Mouse (Mus musculus) cortical plate, adult 2 months (tissue): ENCODE data around the gene Mbnl2. TPM values are rescaled to one million over a fixed set of nuclear protein-coding genes. Genes with fewer than 3 reads are reported as not detected.
A peak's percentile ranks its signal among the peaks of the same experiment; 100 is the strongest.

ENCODE experiments used
- H3K27ac ChIP-seq: fragments of 200-500 bp; 2 replicates; pipeline ENCODE4 v1.5.1; 2012; ENCODE audit warnings: low read length, control low read depth, inconsistent platforms; ENCODE audit not compliant: insufficient read depth
- H3K4me1 ChIP-seq: fragments of 200-500 bp; 2 replicates; pipeline ENCODE4 v1.6.1; 2011; ENCODE audit warnings: low read length; ENCODE audit not compliant: control insufficient read depth, insufficient read depth
- H3K4me3 ChIP-seq: fragments of 200-500 bp; 2 replicates; pipeline ENCODE4 v1.5.1; 2011; ENCODE audit warnings: mild to moderate bottlenecking, low read length, control low read depth; ENCODE audit not compliant: insufficient read depth
- CTCF ChIP-seq: fragments of 200-500 bp; IDR thresholded peaks from 2 replicates; pipeline ENCODE4 v1.5.1; 2011; ENCODE audit warnings: mild to moderate bottlenecking, control low read depth, low read length; ENCODE audit not compliant: insufficient read depth; ENCODE audit errors: extremely low read depth
- POLR2A ChIP-seq: fragments of 200-500 bp; IDR thresholded peaks from 2 replicates; pipeline ENCODE4 v1.6.1; 2011; ENCODE audit warnings: mild to moderate bottlenecking, low read length, control low read depth; ENCODE audit not compliant: insufficient read depth; ENCODE audit errors: extremely low read depth
- polyA plus RNA-seq: library from polyadenylated mRNA; depleted of rRNA; stranded (reverse); fragments of >200 nt; gene quantifications from 2 replicates; pipeline ENCODE4 v1.2.3, GENCODE M21; 2012

Gene Mbnl2
- polyA plus RNA-seq, 1 experiment: 148 TPM

- Histone ChIP-seq H3K4me3 (no peak overlapping the region), H3K4me1 (peaks cover 14% of the 10 kb centered on the region), H3K27ac (no peak overlapping the region)
- TF ChIP-seq POLR2A (no peak), CTCF (no peak)
Measured at GRCm38 (mm10) chr14:120335366-120335765, 59.9 kb downstream of the Mbnl2 start.

- TF ChIP-seq POLR2A: no peak
- no peak for TF ChIP-seq CTCF
- Histone ChIP-seq H3K4me3 (no peak overlapping the region), H3K4me1 (peaks cover 11% of the 10 kb centered on the region), H3K27ac (no peak overlapping the region)
Measured at GRCm38 (mm10) chr14:120335871-120336270, 60.4 kb downstream of the Mbnl2 start.

- H3K4me3 ChIP-seq: no peak overlapping the region
- no peak for TF ChIP-seq CTCF
- TF ChIP-seq POLR2A: no peak
- H3K4me1 ChIP-seq: peaks cover 9% of the 10 kb centered on the region
- H3K27ac ChIP-seq: no peak overlapping the region
Measured at GRCm38 (mm10) chr14:120336380-120336779, 60.9 kb downstream of the Mbnl2 start.

GRCm38 (mm10) chr14:120336841-120337240 lies 61.4 kb downstream of the Mbnl2 start:
- no peak for TF ChIP-seq CTCF
- TF ChIP-seq POLR2A: no peak
- Histone ChIP-seq H3K4me3 (no peak overlapping the region), H3K27ac (no peak overlapping the region), H3K4me1 (peaks cover 9% of the 10 kb centered on the region)

- H3K4me3 ChIP-seq: no peak overlapping the region
- H3K27ac ChIP-seq: peak overlapping the region; percentile 32
- H3K4me1 ChIP-seq: peaks cover 10% of the 10 kb centered on the region
- TF ChIP-seq POLR2A (no peak), CTCF (no peak)
Measured at GRCm38 (mm10) chr14:120337731-120338462, 62.4 kb downstream of the Mbnl2 start.

- Histone ChIP-seq H3K4me1 (peaks cover 10% of the 10 kb centered on the region), H3K4me3 (no peak overlapping the region), H3K27ac (peak overlapping the region; percentile 33; the same call in 1 of the 2 replicates)
- no peak for TF ChIP-seq POLR2A
- TF ChIP-seq CTCF: no peak
Measured at GRCm38 (mm10) chr14:120338706-120339105, 63.2 kb downstream of the Mbnl2 start.

- Histone ChIP-seq H3K4me3 (no peak overlapping the region), H3K27ac (no peak overlapping the region), H3K4me1 (peaks cover 10% of the 10 kb centered on the region)
- TF ChIP-seq POLR2A (no peak), CTCF (no peak)
Measured at GRCm38 (mm10) chr14:120341912-120342311, 66.4 kb downstream of the Mbnl2 start.

- TF ChIP-seq POLR2A: no peak
- no peak for TF ChIP-seq CTCF
- Histone ChIP-seq H3K4me3 (no peak overlapping the region), H3K4me1 (peaks cover 10% of the 10 kb centered on the region), H3K27ac (no peak overlapping the region)
Measured at GRCm38 (mm10) chr14:120342321-120342720, 66.9 kb downstream of the Mbnl2 start.

- Histone ChIP-seq H3K4me3 (no peak overlapping the region), H3K4me1 (peaks cover 4% of the 10 kb centered on the region)
Measured at GRCm38 (mm10) chr14:120344641-120345040, 69.2 kb downstream of the Mbnl2 start.

GRCm38 (mm10) chr14:120347410-120348315 lies 72.2 kb downstream of the Mbnl2 start:
- TF ChIP-seq POLR2A (no peak), CTCF (0 out of 2 replicates have a peak, but pooled peaks have one; percentile 18)

More at GRCm38 (mm10) chr14:120344641-120345040, 69.2 kb downstream of the Mbnl2 start:
- no peak overlapping the region for H3K27ac ChIP-seq
- TF ChIP-seq CTCF (no peak), POLR2A (no peak)

More at GRCm38 (mm10) chr14:120347410-120348315, 72.2 kb downstream of the Mbnl2 start:
- Histone ChIP-seq H3K4me1 (peaks cover 3% of the 10 kb centered on the region), H3K4me3 (no peak overlapping the region), H3K27ac (no peak overlapping the region)
